In genomic region chr9:59961201-59961955, GRCm38 (mm10) we compare ENCODE assay signal across 18 mouse cellular contexts. TPM values are rescaled to one million over a fixed set of nuclear protein-coding genes. Genes with fewer than 3 reads are reported as not detected.
"Had no signal": no experiment of that assay in that cellular context is flagged by ENCODE, and none has a peak within 500 bp of the region (broad histone marks: within the 10 kb centered on the region; RNA-seq: fewer than 3 reads in every experiment).

No protein-coding gene starts in this region.

- ATAC-seq: midbrain, embryonic 15.5 days had no signal

- H3K9me3 ChIP-seq: limb, embryonic 13.5 days; midbrain, embryonic 15.5 days; neural tube, embryonic 13.5 days had no signal

- H3K9ac ChIP-seq: limb, embryonic 13.5 days; liver, embryonic 14.5 days; midbrain, embryonic 15.5 days; neural tube, embryonic 13.5 days had no signal

- H3K4me3 ChIP-seq: limb, embryonic 13.5 days; midbrain, embryonic 15.5 days; neural tube, embryonic 13.5 days had no signal

- H3K27ac ChIP-seq: limb, embryonic 13.5 days; liver, embryonic 14.5 days; midbrain, embryonic 15.5 days; neural tube, embryonic 13.5 days had no signal

- H3K4me2 ChIP-seq: limb, embryonic 13.5 days; midbrain, embryonic 15.5 days; neural tube, embryonic 13.5 days had no signal

- H3K36me3 ChIP-seq: limb, embryonic 13.5 days; midbrain, embryonic 15.5 days; neural tube, embryonic 13.5 days had no signal

- H3K27me3 ChIP-seq: limb, embryonic 13.5 days; midbrain, embryonic 15.5 days; neural tube, embryonic 13.5 days had no signal

- H3K4me1 ChIP-seq: midbrain, embryonic 15.5 days had no signal

- DNase-seq: kidney, adult 8-10 months; kidney, postnatal 25 days; lung, adult 18-20 months; right cerebral cortex, adult 18-20 months; right cerebral cortex, postnatal 25 days; thymus, adult 18-20 months; thymus, postnatal 14 days had no signal

RNA-seq across cellular contexts. Expression of gene Nr2e3, which starts 0.9 kb away (rescaled TPM):
- total RNA-seq: layer of hippocampus, postnatal 25 days; left cerebral cortex, adult 8-10 months; left cerebral cortex, postnatal 25 days; liver, adult 2 months; megakaryocyte-erythroid progenitor cell, adult 5-6 weeks had no signal
- polyA plus RNA-seq: kidney, embryonic 16.5 days; liver, adult 2 months; liver, embryonic 14.5 days; lung, embryonic 16.5 days; midbrain, embryonic 15.5 days had no signal
